Mouse (Mus musculus) neural tube, postnatal 0 days (tissue): ENCODE data around the gene Psmd2. TPM values are rescaled to one million over a fixed set of nuclear protein-coding genes. Genes with fewer than 3 reads are reported as not detected.

Experiments used
- microRNA counts: library from miRNA; unstranded; fragments of <30 nt; microRNA quantifications from one replicate; lab custom pipeline; 2015
- microRNA-seq: library from miRNA; unstranded; fragments of <30 nt; microRNA quantifications from one replicate; pipeline ENCODE4, GENCODE M21; 2016
- polyA plus RNA-seq: library from polyadenylated mRNA; unstranded; fragments of >200 nt; fragmentation: Nextera tagmentation; extraction: Ambion mirVana; gene quantifications from 2 replicates; pipeline ENCODE4 v1.2.1, GENCODE M21; 2015

Psmd2 gene
- polyA plus RNA-seq: 259 and 279 TPM in 2 replicates

GRCm38 (mm10) chr16:20651076-20651946 lies at the start of gene Psmd2:
Gene Psmd2 (plus strand): TSS chr16:20651652.

GRCm38 (mm10) chr16:20611357-20612227 lies 39.9 kb upstream of the Psmd2 start, which contains the start of the genes Eef1akmt4, Gm49333 and Alg3:
Gene Eef1akmt4 (plus strand): TSS chr16:20611593.
Gene Gm49333 (plus strand): TSS chr16:20611610.
Gene Alg3 (minus strand): TSS chr16:20611735.

GRCm38 (mm10) chr16:20621191-20621990 lies 30.1 kb upstream of the Psmd2 start, which contains the start of gene Camk2n2:
Gene Camk2n2 (minus strand): TSS chr16:20621287.

GRCm38 (mm10) chr16:20629731-20630634 lies 21.5 kb upstream of the Psmd2 start, which contains the start of gene Ece2:
Gene Ece2 (plus strand): TSS chr16:20629828.

GRCm38 (mm10) chr16:20668013-20668412 lies 16.6 kb downstream of the Psmd2 start, which contains the start of gene Eif4g1:
Gene Eif4g1 (plus strand): TSS chr16:20668313.

GRCm38 (mm10) chr16:20693111-20693701 lies 41.8 kb downstream of the Psmd2 start, which contains the start of gene Fam131a:
Gene Fam131a (plus strand): TSS chr16:20693241.

MicroRNA genes within 50 kb of the gene (microRNA counts, 519-probe panel; counts per million panel counts)
- microRNA mmu-miR-1224 (lab: Ali Mortazavi, UCI): 4,082 counts per million, percentile 35 among the panel's probes with 10 or more counts

Small RNA genes within 50 kb of the gene (microRNA-seq; reads per million reads assigned to microRNA genes)
- 227 reads per million, percentile 55 among the genes with 10 or more reads in this experiment for gene Mir1224

Other genes with a start within 250 kb of the Psmd2 start
- gene Abcc5, start 225.3 kb upstream of the Psmd2 start, polyA plus RNA-seq: 62.9 and 82.7 TPM in 2 replicates
- gene Eif2b5, start 152.8 kb upstream of the Psmd2 start, polyA plus RNA-seq: 88.5 and 88.8 TPM in 2 replicates
- 21.3 and 26.8 TPM in 2 replicates for gene Dvl3, start 134.7 kb upstream of the Psmd2 start, polyA plus RNA-seq
- gene Ap2m1, start 116.2 kb upstream of the Psmd2 start, polyA plus RNA-seq: 1,145 and 1,197 TPM in 2 replicates
- gene Abcf3, start 103.1 kb upstream of the Psmd2 start, polyA plus RNA-seq: 77.6 and 85.8 TPM in 2 replicates
- 54.5 and 66.7 TPM in 2 replicates for gene Vwa5b2, start 62.2 kb upstream of the Psmd2 start, polyA plus RNA-seq
- gene Eef1akmt4, start 40.1 kb upstream of the Psmd2 start, polyA plus RNA-seq: 5.4 and 5.9 TPM in 2 replicates
- 0.21 TPM in 1 of 2 replicates, not detected in the other for gene Gm49333, start 40.0 kb upstream of the Psmd2 start, polyA plus RNA-seq
- 34.5 and 40.8 TPM in 2 replicates for gene Alg3, start 39.9 kb upstream of the Psmd2 start, polyA plus RNA-seq
- gene Camk2n2, start 30.4 kb upstream of the Psmd2 start, polyA plus RNA-seq: 126 and 143 TPM in 2 replicates
- 14.8 and 20.3 TPM in 2 replicates for gene Ece2, start 21.8 kb upstream of the Psmd2 start, polyA plus RNA-seq
- gene Eif4g1, start 16.7 kb downstream of the Psmd2 start, polyA plus RNA-seq: 129 and 138 TPM in 2 replicates
- gene Fam131a, start 41.6 kb downstream of the Psmd2 start, polyA plus RNA-seq: 56.4 and 63.2 TPM in 2 replicates
- 95.0 and 97.8 TPM in 2 replicates for gene Polr2h, start 66.0 kb downstream of the Psmd2 start, polyA plus RNA-seq
- gene Clcn2, start 66.1 kb downstream of the Psmd2 start, polyA plus RNA-seq: 29.6 and 31.2 TPM in 2 replicates
- gene Chrd, start 81.5 kb downstream of the Psmd2 start, polyA plus RNA-seq: 5.7 TPM in 2 replicates
- 0.77 and 0.92 TPM in 2 replicates for gene Thpo, start 82.9 kb downstream of the Psmd2 start, polyA plus RNA-seq